ENCODE assay signal across 9 mouse cellular contexts in genomic region chr5:90405210-90405609, GRCm38 (mm10). TPM values are rescaled to one million over a fixed set of nuclear protein-coding genes. Genes with fewer than 3 reads are reported as not detected.
DNase-seq lines count a peak whose midpoint lies in the region; ATAC-seq and TF ChIP-seq lines count a peak whose summit lies in the region.
"Had no signal": no experiment of that assay in that cellular context is flagged by ENCODE, and none has a peak within 500 bp of the region (broad histone marks: within the 10 kb centered on the region; RNA-seq: fewer than 3 reads in every experiment).

No protein-coding gene starts in this region.

- TF ChIP-seq EP300 in heart, adult 2 months (IDR thresholded peaks at IDR 0.05; ENCODE audit: insufficient read depth, low read depth, low read length): no peak

- H3K4me2 ChIP-seq in hindbrain, embryonic 12.5 days (replicated peaks): no peak overlapping the region
- H3K4me2 ChIP-seq: limb, embryonic 12.5 days had no signal

- intact Hi-C loops in heart, adult 2 months (cut with DNase I): no loop called here
- intact Hi-C loops in heart, postnatal 36 days (cut with DNase I): loop anchor here (5.0 kb wide), 2 partner anchors 97 to 247 kb away; no protein-coding TSS in a partner anchor

- 46% methylated on average over 4 of the region's 4 CpGs for WGBS in heart, adult 2 months
- WGBS in hindbrain, embryonic 12.5 days: 88% methylated on average over 4 of the region's 4 CpGs

- H3K9ac ChIP-seq in heart, adult 2 months (ENCODE audit: low read depth, low read length): no peak overlapping the region
- H3K9ac ChIP-seq in hindbrain, embryonic 12.5 days: no peak overlapping the region
- H3K9ac ChIP-seq: limb, embryonic 12.5 days had no signal

- no peak for DNase-seq in heart, adult 2 months
- no peak for DNase-seq in heart, postnatal 36 days
- peak; percentile 14 to 79 for DNase-seq in frontal cortex, adult 2 months (ENCODE audit: extremely low spot score in 1 of 2, low spot score in 1 of 2)
- peak; percentile 11 to 48 for DNase-seq in layer of hippocampus, postnatal 25 days (ENCODE audit: extremely low spot score in 1 of 2, low spot score in 1 of 2)
- DNase-seq in lung, postnatal 25 days (ENCODE audit: low spot score): peak; percentile 14
- no peak for DNase-seq in c-Kit-positive CD71-positive TER-119-positive erythroid progenitor cells, embryonic 14.5 days (ENCODE audit: low spot score)
- no peak for DNase-seq in natural killer cell, adult 2 months (ENCODE audit: low spot score in 2 of 2)

- no peaks in the 10 kb centered on the region for H3K27me3 ChIP-seq in heart, adult 2 months (ENCODE audit: control insufficient read depth, insufficient read depth, low read length)
- H3K27me3 ChIP-seq in hindbrain, embryonic 12.5 days: no peaks in the 10 kb centered on the region
- H3K27me3 ChIP-seq: limb, embryonic 12.5 days had no signal

- H3K4me3 ChIP-seq in heart, adult 2 months: no peak overlapping the region
- H3K4me3 ChIP-seq in hindbrain, embryonic 12.5 days: no peak overlapping the region
- H3K4me3 ChIP-seq: limb, embryonic 12.5 days had no signal

- H3K27ac ChIP-seq in heart, adult 2 months: no peak overlapping the region
- no peak overlapping the region for H3K27ac ChIP-seq in hindbrain, embryonic 12.5 days
- H3K27ac ChIP-seq: limb, embryonic 12.5 days had no signal

- TF ChIP-seq CTCF in heart, adult 2 months (IDR thresholded peaks at IDR 0.05): peak; percentile 54

- H3K79me2 ChIP-seq in heart, adult 2 months (replicated peaks; ENCODE audit: control insufficient read depth, insufficient read depth, low read length): no peaks in the 10 kb centered on the region

- no peaks in the 10 kb centered on the region for H3K9me3 ChIP-seq in hindbrain, embryonic 12.5 days (replicated peaks)
- H3K9me3 ChIP-seq: limb, embryonic 12.5 days had no signal

- TF ChIP-seq POLR2A in heart, adult 2 months (IDR thresholded peaks at IDR 0.05; ENCODE audit: insufficient read depth, low read depth, low read length): no peak

- no peaks in the 10 kb centered on the region for H3K36me3 ChIP-seq in heart, adult 2 months (ENCODE audit: control insufficient read depth, insufficient read depth, low read length)
- no peaks in the 10 kb centered on the region for H3K36me3 ChIP-seq in hindbrain, embryonic 12.5 days
- H3K36me3 ChIP-seq: limb, embryonic 12.5 days had no signal

- ATAC-seq in hindbrain, embryonic 12.5 days (ENCODE audit: low FRiP score): no peak

- H3K4me1 ChIP-seq in heart, adult 2 months (ENCODE audit: control insufficient read depth, insufficient read depth, low read length): no peaks in the 10 kb centered on the region
- H3K4me1 ChIP-seq in hindbrain, embryonic 12.5 days: no peaks in the 10 kb centered on the region
- H3K4me1 ChIP-seq: limb, embryonic 12.5 days had no signal

RNA-seq across cellular contexts. Expression of gene Gm9958, which starts 38.2 kb away (rescaled TPM):
- under 1 TPM; 0.57 to 0.89 TPM for total RNA-seq in heart, adult 2 months (2021)
- 0.61 and 1.1 TPM in 2 replicates for polyA plus RNA-seq in heart, adult 2 months (2012; rRNA removed)
- 1 to 10 TPM; 1.1 TPM for total RNA-seq in heart, postnatal 36 days (2021)
- polyA plus RNA-seq in frontal cortex, adult 2 months (2012; rRNA removed): 2.1 and 2.3 TPM in 2 replicates
- 1 to 10 TPM; 1.3 to 2.4 TPM for total RNA-seq in layer of hippocampus, postnatal 25 days (2021)
- polyA plus RNA-seq in hindbrain, embryonic 12.5 days (2016; fragmentation: Nextera tagmentation; extraction: Ambion mirVana): 6.6 and 7.3 TPM in 2 replicates

RNA-seq across cellular contexts. Expression of gene Ankrd17, which starts 38.8 kb away (rescaled TPM):
- total RNA-seq in heart, adult 2 months (2021): 10 to 100 TPM; 64.5 to 70.4 TPM
- 21.8 and 45.5 TPM in 2 replicates for polyA plus RNA-seq in heart, adult 2 months (2012; rRNA removed)
- total RNA-seq in heart, postnatal 36 days (2021): 10 to 100 TPM; 65.9 to 68.3 TPM
- polyA plus RNA-seq in frontal cortex, adult 2 months (2012; rRNA removed): 50.2 and 55.1 TPM in 2 replicates
- 100 to 1,000 TPM in 1 of 2 experiments, 10 to 100 TPM in 1; 95.7 to 110 TPM for total RNA-seq in layer of hippocampus, postnatal 25 days (2021)
- 29.2 and 32.3 TPM in 2 replicates for polyA plus RNA-seq in hindbrain, embryonic 12.5 days (2016; fragmentation: Nextera tagmentation; extraction: Ambion mirVana)

RNA-seq across cellular contexts. Expression of gene Alb, which starts 55.5 kb away (rescaled TPM):
- not detected for total RNA-seq in heart, adult 2 months (2021)
- 0.59 and 26.7 TPM in 2 replicates for polyA plus RNA-seq in heart, adult 2 months (2012; rRNA removed)
- not detected for total RNA-seq in heart, postnatal 36 days (2021)
- 0.08 and 2.3 TPM in 2 replicates for polyA plus RNA-seq in frontal cortex, adult 2 months (2012; rRNA removed)
- not detected for total RNA-seq in layer of hippocampus, postnatal 25 days (2021)
- polyA plus RNA-seq in hindbrain, embryonic 12.5 days (2016; fragmentation: Nextera tagmentation; extraction: Ambion mirVana): not detected in 2 replicates

Comparison
In these comparisons a context has a peak if more than half of its experiments do, and no peak if none do; other contexts are left out.
1. DNase-seq: peak in frontal cortex, adult 2 months (2 of 2), layer of hippocampus, postnatal 25 days (2 of 2) and lung, postnatal 25 days (single experiment); none in heart, adult 2 months (0 of 2), heart, postnatal 36 days (0 of 2), c-Kit-positive CD71-positive TER-119-positive erythroid progenitor cells, embryonic 14.5 days (single experiment) and natural killer cell, adult 2 months (0 of 2).